Mouse (Mus musculus) heart, embryonic 11.5 days (tissue): ENCODE data around the gene Baz2a. TPM values are rescaled to one million over a fixed set of nuclear protein-coding genes. Genes with fewer than 3 reads are reported as not detected.
A peak's percentile ranks its signal among the peaks of the same experiment; 100 is the strongest.
"Not testable (repeated sequence)": the region's sequence is repeated elsewhere in the genome, so short reads cannot be mapped to it uniquely, and the experiment has no call there.

Experiments
- ATAC-seq: fragments of 200-750 bp; cut with Nextera tagmentation; replicated peaks from 2 replicates; pipeline ENCODE4 v1.8.0; 2017; ENCODE audit warnings: moderate library complexity; ENCODE audit not compliant: insufficient number of reproducible peaks, low FRiP score, low TSS enrichment
- H3K27ac ChIP-seq: fragments of 300-500 bp; sonication (generic); 2 replicates; pipeline ENCODE4 v1.5.1; 2014; ENCODE audit warnings: mild to moderate bottlenecking, low read depth, low read length
- H3K27me3 ChIP-seq: fragments of 300-500 bp; sonication (generic); 2 replicates; pipeline ENCODE4 v1.6.1; 2014; ENCODE audit warnings: mild to moderate bottlenecking, low read length, mixed read lengths; ENCODE audit not compliant: control insufficient read depth, insufficient read depth
- H3K36me3 ChIP-seq: fragments of 300-500 bp; sonication (generic); 2 replicates; pipeline ENCODE4 v1.6.1; 2014; ENCODE audit warnings: mild to moderate bottlenecking, low read length, moderate library complexity, mixed read lengths; ENCODE audit not compliant: control insufficient read depth, insufficient read depth
- H3K4me1 ChIP-seq: fragments of 300-500 bp; sonication (generic); 2 replicates; pipeline ENCODE4 v1.6.1; 2014; ENCODE audit warnings: low read length; ENCODE audit not compliant: control insufficient read depth, insufficient read depth
- H3K4me2 ChIP-seq: fragments of 300-500 bp; sonication (generic); 2 replicates; pipeline ENCODE4 v1.6.1; 2014; ENCODE audit warnings: mild to moderate bottlenecking, moderate library complexity
- H3K4me3 ChIP-seq: fragments of 300-500 bp; sonication (generic); 2 replicates; pipeline ENCODE4 v1.5.1; 2014; ENCODE audit warnings: low read depth, low read length
- H3K9ac ChIP-seq: fragments of 300-500 bp; sonication (generic); 2 replicates; pipeline ENCODE4 v1.6.1; 2014; ENCODE audit warnings: mild to moderate bottlenecking, low read depth, low read length, moderate library complexity
- H3K9me3 ChIP-seq: fragments of 300-500 bp; sonication (generic); replicated peaks from 2 replicates; pipeline ENCODE4 v1.6.1; 2016; ENCODE audit warnings: low read length; ENCODE audit not compliant: control insufficient read depth
- WGBS: fragments of 180-500 bp; shearing (Covaris S2); extraction: QIAGEN DNeasy Blood & Tissue Kit; methylation state at CpG from one replicate; pipeline ENCODE4 v1.1.7; 2014; ENCODE audit not compliant: insufficient replicate concordance; 5-methylcytosine and 5-hydroxymethylcytosine counted together
- polyA plus RNA-seq: library from polyadenylated mRNA; unstranded; fragments of >200 nt; fragmentation: Nextera tagmentation; extraction: Ambion mirVana; gene quantifications from 2 replicates; pipeline ENCODE4 v1.2.1, GENCODE M21; 2014

Gene Baz2a
- polyA plus RNA-seq, 1 experiment from 2014 or later, result 21.7 TPM

DNA sequence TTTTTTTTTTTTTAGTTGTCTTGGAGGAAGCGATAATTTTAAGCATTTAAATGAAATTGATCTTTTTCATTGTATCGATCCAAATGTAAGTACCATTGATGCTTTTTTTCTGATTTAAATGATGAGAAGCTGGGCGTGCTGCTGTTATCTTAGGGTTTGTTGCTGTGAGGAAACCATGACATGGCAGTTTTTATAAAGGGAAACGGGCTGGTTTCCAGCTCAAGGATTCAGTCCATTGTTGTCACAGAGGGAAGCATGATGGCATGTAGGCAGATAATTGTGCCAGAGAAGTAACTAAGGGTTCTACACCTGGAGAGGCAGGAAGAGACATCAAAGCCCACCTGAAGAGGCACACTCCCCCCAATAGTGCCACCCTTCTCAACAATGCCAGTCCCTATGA is 22.2 kb upstream of the Baz2a start:
- Histone ChIP-seq H3K4me3 (no peak overlapping the region), H3K9ac (no peak overlapping the region), H3K4me2 (no peak overlapping the region), H3K9me3 (no peaks in the 10 kb centered on the region), H3K27me3 (no peaks in the 10 kb centered on the region), H3K4me1 (0 out of 2 replicates have a peak, but pooled peaks cover 2% of the 10 kb centered on the region), H3K36me3 (peaks cover 26% of the 10 kb centered on the region), H3K27ac (no peak overlapping the region)
- 76% methylated on average over 4 of the region's 4 CpGs for WGBS
- ATAC-seq, result no peak

GRCm38 (mm10) chr10:128070432-128070831 is 20.9 kb upstream of the Baz2a start:
- H3K4me3 ChIP-seq, H3K27ac ChIP-seq, H3K4me1 ChIP-seq, H3K27me3 ChIP-seq, ATAC-seq, H3K9ac ChIP-seq, H3K9me3 ChIP-seq, H3K4me2 ChIP-seq: not testable (repeated sequence)
- 95% methylated on average over 2 of the region's 2 CpGs for WGBS
- H3K36me3 ChIP-seq, result peaks cover 26% of the 10 kb centered on the region

DNA sequence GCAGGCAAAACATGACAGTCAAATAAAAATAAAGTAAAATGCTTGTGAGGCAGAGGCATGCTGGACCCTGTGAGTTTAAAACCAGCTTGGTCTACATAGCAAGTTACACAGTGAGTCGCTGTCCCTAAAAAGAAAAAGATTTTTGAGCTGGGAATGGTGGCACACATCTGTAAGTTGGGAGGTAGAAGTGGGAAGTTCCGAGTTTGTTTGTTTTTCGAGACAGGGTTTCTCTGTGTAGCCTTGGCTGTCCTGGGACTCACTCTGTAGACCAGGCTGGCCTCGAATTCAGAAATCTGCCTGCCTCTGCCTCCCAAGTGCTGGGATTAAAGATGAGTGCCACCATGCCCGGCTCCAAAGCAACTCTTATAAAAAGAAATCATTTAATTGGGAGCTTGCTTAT is 13.1 kb upstream of the Baz2a start:
- H3K27me3 ChIP-seq, H3K27ac ChIP-seq, H3K4me3 ChIP-seq, H3K9me3 ChIP-seq, ATAC-seq, H3K4me2 ChIP-seq, H3K4me1 ChIP-seq, H3K9ac ChIP-seq: not testable (repeated sequence)
- H3K36me3 ChIP-seq, result peaks cover 11% of the 10 kb centered on the region; the same call in 1 of the 2 replicates
- 70% methylated on average over 5 of the region's 5 CpGs for WGBS

DNA sequence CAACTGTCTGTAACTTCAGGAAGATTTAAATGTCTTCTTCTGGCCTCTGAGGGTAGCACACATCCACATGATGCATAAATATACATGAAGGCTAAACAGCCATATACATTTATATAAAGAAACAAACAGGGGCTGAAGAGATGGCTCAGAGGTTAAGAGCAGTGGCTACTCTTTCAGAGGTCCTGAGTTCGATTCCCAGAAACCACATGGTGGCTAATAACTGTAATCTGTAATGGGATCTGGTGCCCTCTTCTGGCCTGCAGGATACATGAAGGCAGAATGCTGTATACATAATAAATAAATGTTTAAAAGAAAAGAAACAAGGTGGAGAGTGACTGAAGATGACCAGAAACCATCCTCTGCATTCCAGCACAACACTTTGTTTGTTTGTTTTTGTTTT is 10.9 kb upstream of the Baz2a start:
- H3K4me1 ChIP-seq, result peaks cover 7% of the 10 kb centered on the region; the same call in 1 of the 2 replicates
- no peaks in the 10 kb centered on the region for H3K9me3 ChIP-seq
- WGBS, result 73% methylated on average over 1 of the region's 1 CpGs
- H3K27ac ChIP-seq, result no peak overlapping the region
- ATAC-seq, result no peak
- peaks cover 13% of the 10 kb centered on the region for H3K36me3 ChIP-seq
- H3K4me2 ChIP-seq, result no peak overlapping the region
- H3K9ac ChIP-seq, result no peak overlapping the region
- no peak overlapping the region for H3K4me3 ChIP-seq
- H3K27me3 ChIP-seq, result no peaks in the 10 kb centered on the region

DNA sequence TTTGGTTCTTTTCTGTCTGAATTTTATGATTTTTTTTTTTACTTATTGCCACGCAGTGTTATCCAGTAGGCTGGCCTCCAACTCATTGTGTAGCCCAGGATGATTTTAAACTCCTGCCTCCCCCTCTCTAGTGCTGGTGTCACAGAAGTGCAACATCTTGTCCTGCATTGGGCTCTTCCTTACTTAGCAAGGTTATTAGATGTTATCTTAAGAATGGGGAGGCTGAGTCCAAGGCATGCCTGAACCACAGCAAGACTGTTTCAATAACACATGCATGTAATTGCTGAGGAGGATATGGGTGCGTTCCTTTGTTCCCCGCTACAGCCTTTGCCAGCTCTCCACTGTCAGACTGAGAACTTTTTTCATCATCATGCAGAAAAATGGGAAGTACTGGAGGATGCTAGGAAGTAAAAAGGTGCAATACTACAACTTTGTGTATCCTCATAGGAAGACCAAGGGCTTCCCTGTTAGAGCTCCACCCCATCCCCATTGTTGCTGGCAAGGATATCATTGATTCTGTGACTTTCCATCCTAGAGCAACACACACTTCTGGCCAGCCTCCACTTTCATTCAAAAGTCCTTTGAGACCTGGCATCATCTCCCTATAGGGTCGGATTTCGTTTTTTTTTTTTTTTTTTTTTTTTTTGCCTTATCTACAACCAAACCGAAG is 9.4 kb upstream of the Baz2a start:
- Histone ChIP-seq H3K36me3 (peaks cover 24% of the 10 kb centered on the region), H3K27me3 (no peaks in the 10 kb centered on the region), H3K4me2 (peak overlapping the region; percentile 96), H3K9ac (peak overlapping the region; percentile 98), H3K27ac (peak overlapping the region; percentile 93; the same call in 1 of the 2 replicates), H3K9me3 (no peaks in the 10 kb centered on the region), H3K4me1 (peaks cover 7% of the 10 kb centered on the region; the same call in 1 of the 2 replicates), H3K4me3 (peak overlapping the region; percentile 98)
- 48% methylated on average over 6 of the region's 6 CpGs for WGBS
- ATAC-seq, result no peak

- no peaks in the 10 kb centered on the region for H3K27me3 ChIP-seq
- peak overlapping the region; percentile 93 for H3K27ac ChIP-seq
- peaks cover 23% of the 10 kb centered on the region for H3K36me3 ChIP-seq
- no peaks in the 10 kb centered on the region for H3K9me3 ChIP-seq
- peak overlapping the region; percentile 98 for H3K9ac ChIP-seq
- WGBS, result 13% methylated on average over 9 of the region's 9 CpGs
- no peak for ATAC-seq
- H3K4me2 ChIP-seq, result peak overlapping the region; percentile 96
- peak overlapping the region; percentile 98 for H3K4me3 ChIP-seq
- peaks cover 7% of the 10 kb centered on the region; the same call in 1 of the 2 replicates for H3K4me1 ChIP-seq
Observed at GRCm38 (mm10) chr10:128082477-128082808, 8.9 kb upstream of the Baz2a start.

DNA sequence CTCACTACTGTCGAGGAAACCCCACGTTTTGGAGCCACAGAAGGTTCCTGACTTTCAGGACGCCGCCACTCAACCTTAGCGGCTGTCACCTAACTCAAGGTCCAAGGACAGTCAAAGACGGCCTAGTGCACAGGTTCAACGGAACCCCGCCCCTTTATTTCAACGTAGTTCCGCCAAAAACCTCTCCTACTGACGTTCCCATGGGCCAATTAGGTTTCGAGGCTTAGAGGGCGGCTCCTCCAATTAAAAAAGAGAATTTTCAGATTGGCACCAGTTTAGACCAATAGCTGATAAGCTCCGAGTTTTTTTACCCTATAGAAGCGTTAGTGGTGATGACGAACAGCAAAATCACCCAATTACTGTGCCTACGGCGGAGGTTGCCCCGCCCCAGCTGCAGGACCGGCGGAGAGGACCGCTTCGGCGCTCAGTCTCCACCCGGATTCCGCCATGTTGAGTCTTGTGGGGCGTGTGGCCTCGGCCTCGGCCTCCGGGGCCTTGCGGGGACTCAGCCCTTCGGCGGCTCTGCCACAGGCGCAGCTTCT is 8.4 kb upstream of the Baz2a start, which contains the start of gene Atp5b:
Gene Atp5b (plus strand): TSS at position 394 of the 542 bp plus-strand sequence.
- H3K36me3 ChIP-seq, result peaks cover 28% of the 10 kb centered on the region
- ATAC-seq, result peak; percentile 96
- H3K4me1 ChIP-seq, result peaks cover 7% of the 10 kb centered on the region; the same call in 1 of the 2 replicates
- H3K9ac ChIP-seq, result peak within 1 kb of the TSS; percentile 98
- H3K4me2 ChIP-seq, result peak within 1 kb of the TSS; percentile 96
- no peaks in the 10 kb centered on the region for H3K27me3 ChIP-seq
- H3K4me3 ChIP-seq, result peak within 1 kb of the TSS; percentile 98
- H3K27ac ChIP-seq, result peak within 1 kb of the TSS; percentile 93
- under 1% methylated on average over 34 of the region's 34 CpGs for WGBS
- no peaks in the 10 kb centered on the region for H3K9me3 ChIP-seq

DNA sequence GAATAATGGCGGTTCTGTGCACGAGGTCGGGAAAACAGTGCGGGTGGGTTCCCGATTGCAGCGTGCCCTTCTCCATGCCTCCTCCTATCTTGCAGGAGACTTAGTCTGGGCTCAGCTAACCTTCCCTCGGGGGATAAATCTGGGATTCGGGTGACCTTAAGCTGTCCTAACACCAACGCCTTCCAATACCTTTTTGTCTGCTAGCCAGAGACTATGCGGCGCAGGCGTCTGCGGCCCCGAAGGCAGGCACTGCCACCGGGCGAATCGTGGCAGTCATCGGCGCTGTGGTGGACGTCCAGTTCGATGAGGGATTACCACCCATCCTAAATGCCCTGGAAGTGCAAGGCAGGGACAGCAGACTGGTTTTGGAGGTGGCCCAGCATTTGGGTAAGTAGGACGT is 7.7 kb upstream of the Baz2a start:
- Histone ChIP-seq H3K27ac (peak overlapping the region; percentile 83), H3K9ac (peak overlapping the region; percentile 98), H3K36me3 (peaks cover 35% of the 10 kb centered on the region), H3K27me3 (no peaks in the 10 kb centered on the region), H3K4me2 (peak overlapping the region; percentile 96), H3K4me3 (peak overlapping the region; percentile 98), H3K4me1 (peaks cover 7% of the 10 kb centered on the region; the same call in 1 of the 2 replicates), H3K9me3 (no peaks in the 10 kb centered on the region)
- WGBS, result under 1% methylated on average over 22 of the region's 22 CpGs
- ATAC-seq, result no peak
